Mouse (Mus musculus): ENCODE measurements around the gene Frat2.

- TF ChIP-seq CTCF (IDR thresholded peaks at IDR 0.05; ENCODE audit: extremely low read depth, insufficient read depth, low read length) (no peak), POLR2A (IDR thresholded peaks at IDR 0.05; ENCODE audit: extremely low read depth, insufficient read depth, low read length) (no peak)
Measured at GRCm38 (mm10) chr19:41841105-41841750, 6.7 kb downstream of the Frat2 start.
